Mouse (Mus musculus) cerebellum, postnatal 10 days (tissue): Measurements from ENCODE around the gene Ulk4.

Source experiments
- DNase-seq, 2 experiments: peaks; one replicate each; pipeline ENCODE4 v3.0.0; 2021; ENCODE audit warnings: mixed read lengths in 2 of 2

Gene Ulk4

GRCm38 (mm10) chr9:121277118-121278060, at the start of gene Ulk4:
Gene Ulk4, minus strand, starts transcription at chr9:121277197.
- DNase-seq: peak; percentile 94 to 96

GRCm38 (mm10) chr9:121322034-121322433, 45.0 kb upstream of the Ulk4 start:
- DNase-seq: no peak

DNA sequence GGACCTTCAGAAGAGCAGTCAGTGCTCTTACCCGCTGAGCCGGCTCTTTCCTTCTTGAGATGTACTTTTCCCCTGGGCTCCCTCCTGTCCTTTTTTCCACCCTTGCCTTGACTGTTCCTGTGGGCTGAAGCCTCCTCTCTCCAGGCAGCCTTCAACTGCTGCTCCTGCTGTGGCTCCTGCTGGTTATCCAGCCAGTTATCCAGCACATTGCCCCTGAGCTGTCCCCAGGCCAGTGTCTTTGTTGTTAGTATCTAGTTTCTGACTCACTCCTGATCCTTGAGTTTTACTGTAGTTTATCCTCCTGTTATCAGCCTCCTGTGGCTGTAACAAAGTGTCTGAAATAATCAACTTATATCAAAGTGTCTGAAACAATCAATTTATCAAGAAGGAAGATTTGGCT, 44.1 kb upstream of the Ulk4 start:
- no peak for DNase-seq

DNA sequence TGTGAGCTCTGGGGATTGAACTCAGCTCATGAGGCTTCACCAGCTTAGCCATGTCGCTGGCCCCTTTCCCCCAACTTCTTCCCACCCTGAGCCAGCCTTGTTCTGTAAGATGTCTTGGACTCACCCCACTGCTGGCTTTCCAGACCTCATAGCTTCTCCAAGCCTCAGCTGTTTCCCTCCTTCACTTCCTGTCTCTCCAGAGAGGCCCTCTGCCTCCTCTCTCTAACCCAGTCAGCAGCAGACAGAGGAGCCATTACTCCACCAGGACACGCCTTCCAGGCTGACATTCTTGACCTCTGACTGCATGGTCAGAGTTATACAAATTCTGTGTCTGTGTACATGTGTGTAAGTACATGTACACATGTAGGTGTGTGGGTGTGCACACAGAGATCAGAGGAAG, 43.4 kb upstream of the Ulk4 start:
- no peak for DNase-seq

DNA sequence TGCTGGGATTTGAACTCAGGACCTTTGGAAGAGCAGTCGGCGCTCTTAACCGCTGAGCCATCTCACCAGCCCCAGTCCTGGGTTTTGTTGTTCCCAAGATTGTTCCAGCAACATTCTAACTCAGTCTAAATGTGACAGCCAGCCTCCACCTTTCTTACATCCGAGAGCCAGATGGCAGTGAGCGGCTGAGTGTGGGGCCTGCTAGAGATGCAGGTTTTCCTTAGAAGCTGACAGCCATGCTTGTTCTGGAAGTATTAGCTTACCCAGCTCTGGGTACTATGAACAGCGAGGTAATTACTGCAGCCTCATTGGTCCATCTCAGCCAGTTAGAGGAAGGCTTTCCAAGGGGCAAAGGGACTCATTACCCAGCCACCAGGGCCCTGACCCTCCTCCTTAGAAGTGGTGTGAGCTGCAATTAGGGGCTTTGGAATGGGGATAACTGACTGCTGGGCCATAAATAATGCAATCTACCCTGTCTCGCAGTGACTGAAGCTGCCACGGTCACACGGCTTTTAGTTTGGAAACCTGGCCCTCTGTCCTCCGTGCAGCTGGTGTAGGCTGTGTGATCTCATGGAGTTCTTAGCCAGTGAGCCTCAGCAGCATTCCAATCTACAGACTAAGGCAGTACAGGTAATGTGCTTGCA, 42.4 kb upstream of the Ulk4 start:
- DNase-seq: no peak

GRCm38 (mm10) chr9:121316621-121317405, 39.8 kb upstream of the Ulk4 start:
- peak; percentile 74 to 78 for DNase-seq

DNA sequence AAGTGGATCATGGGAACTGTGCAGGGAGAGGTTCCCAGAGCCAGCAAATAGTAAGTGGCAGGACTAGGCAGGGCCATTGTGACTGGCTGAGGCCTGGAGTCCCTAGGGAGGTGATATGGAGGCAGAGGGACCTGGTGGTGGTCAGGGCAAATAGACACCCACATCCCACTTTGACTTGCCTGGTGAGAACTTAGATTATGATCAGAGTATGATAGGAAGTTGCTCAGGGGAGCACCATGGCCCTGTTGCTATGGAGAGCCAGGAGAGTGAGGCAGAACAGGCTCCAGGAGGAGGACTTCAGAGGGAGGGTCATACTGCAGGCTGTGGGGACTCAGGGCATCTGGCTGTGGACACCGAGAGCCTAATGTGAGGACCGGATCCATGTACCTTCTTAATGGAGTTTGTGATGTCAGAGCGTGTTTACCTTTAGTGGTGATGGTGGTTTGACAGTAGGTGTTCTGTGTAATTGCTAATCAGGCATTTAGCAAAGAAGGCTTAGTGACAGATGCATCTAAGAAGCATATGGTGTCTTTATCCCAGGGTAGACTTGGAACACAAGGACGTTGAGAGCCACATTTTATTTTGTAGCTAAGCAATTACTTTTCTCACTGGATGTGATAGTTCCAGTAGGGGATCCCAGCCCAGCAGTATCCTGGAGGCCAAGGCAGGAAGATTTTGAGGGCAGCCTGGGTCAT, 39.1 kb upstream of the Ulk4 start:
- DNase-seq: no peak

- peak in 1 of 2 experiments; percentile 60 for DNase-seq
These were observed 37.6 kb upstream of the Ulk4 start for GRCm38 (mm10) chr9:121314541-121315152.

DNA sequence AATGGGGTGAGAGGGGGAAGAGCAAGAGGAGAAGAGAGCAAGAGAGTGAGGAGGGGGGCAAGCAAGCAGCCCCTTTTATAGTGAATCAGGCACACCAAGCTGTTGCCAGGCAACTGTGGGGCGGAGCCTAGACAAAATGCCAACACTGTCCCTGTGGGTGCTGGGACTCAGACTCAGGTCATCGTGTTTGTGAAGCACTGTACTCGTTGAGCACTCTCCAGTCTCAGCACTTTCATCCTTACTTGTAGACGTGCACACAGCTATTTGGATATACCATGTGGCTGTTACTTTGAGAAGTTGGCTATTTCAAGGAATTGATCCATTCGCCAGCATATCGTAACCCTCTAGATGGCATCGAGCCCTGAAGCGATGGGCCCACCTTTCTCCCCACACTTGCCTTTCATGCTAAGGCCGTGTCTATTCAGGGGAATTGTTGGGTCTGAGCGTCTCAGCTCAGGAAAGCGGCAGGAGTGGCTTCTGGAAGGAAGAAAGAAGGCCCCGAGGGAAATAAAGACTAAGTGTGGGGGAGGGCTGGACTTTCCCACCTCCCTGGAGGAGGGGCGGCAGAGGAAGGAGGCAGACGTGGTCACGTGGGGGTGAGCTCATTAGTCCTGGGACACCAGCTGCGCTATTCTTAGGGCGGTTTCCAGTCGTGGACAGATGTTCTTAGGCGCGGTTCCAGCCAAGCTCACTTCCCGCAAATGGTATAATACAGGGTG, 36.8 kb upstream of the Ulk4 start:
- DNase-seq: peak; percentile 73 to 77

DNA sequence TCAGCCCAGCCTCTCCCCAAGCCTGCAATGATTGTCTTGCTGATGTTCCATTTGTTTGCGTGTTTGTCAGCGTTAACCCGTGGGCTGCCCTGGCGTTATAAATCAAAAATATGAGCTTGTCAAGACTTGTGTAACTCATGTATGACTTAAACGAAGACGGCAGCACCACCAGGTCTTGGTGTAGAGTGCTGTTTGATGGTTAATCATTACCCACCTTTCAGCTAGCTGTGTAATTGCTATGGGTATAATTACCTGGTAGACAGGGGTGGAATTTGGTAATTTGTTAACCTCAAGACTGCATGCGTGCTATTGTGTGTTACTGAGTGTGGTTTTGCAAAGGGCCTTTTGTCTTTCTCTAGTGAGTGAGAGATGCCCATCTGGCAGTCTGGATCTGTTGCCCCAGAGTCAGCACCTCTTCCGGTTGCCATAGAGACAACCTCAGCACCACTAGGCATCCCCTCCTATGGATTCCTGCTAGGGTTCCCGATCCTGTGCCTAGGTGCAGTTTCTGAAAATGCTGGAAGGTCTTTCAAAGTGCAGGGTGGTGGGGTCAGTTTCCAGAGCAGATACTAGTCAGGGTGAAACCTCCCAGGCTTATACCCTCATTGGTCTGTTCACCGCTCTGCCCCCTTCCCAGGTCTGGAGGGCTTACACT, 35.4 kb upstream of the Ulk4 start:
- no peak for DNase-seq

GRCm38 (mm10) chr9:121311846-121312236, 34.8 kb upstream of the Ulk4 start:
- DNase-seq: peak; percentile 61 to 64

- no peak for DNase-seq
These were observed 33.5 kb upstream of the Ulk4 start for GRCm38 (mm10) chr9:121310501-121310900.

DNA sequence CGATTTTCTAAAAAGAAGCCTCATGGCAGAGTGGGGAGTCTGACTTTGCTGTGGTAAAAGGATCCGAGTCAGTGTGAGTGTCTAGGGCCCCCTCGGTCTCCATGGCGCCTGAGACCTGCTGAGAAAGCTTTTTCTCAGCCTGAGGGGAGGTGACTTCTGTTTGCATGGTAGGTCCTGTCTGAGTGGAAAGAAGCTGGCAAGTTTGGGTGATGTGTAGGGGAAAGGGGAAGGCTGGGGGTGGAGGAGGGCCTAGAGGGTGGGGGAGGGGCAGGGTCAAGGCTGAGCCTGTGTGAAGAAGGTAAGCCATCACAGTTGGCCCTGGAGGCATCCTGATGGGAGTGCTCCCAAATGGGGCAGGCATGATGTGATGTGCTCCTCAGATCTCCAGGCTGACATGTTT, 32.3 kb upstream of the Ulk4 start:
- no peak for DNase-seq

DNA sequence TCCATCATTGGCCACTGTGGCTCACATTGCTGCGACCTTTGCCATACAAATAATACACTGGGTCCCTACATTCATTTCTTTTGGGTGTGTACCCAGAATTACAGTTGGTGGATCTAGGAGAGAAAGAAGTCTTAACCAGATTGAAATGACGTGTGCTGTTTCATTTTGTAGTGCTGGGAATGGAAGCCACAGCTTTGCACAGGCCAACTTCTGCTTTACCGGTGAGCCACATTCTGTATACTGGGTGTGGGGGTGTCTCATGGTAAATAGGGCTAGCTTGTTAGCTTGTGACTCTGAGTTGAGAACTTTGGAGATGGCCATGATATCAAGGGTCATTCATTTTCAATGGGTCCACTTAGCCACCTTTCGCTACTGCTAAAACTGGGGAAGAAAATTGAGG, 28.5 kb upstream of the Ulk4 start:
- no peak for DNase-seq

- DNase-seq: peak; percentile 35 to 54
These were observed 27.5 kb upstream of the Ulk4 start for GRCm38 (mm10) chr9:121304520-121304919.

- no peak for DNase-seq
These were observed 26.8 kb upstream of the Ulk4 start for GRCm38 (mm10) chr9:121303748-121304147.

GRCm38 (mm10) chr9:121303086-121303485, 26.1 kb upstream of the Ulk4 start:
- peak in 1 of 2 experiments; percentile 30 for DNase-seq

GRCm38 (mm10) chr9:121302543-121302942, 25.5 kb upstream of the Ulk4 start:
- DNase-seq: peak in 1 of 2 experiments; percentile 57

DNA sequence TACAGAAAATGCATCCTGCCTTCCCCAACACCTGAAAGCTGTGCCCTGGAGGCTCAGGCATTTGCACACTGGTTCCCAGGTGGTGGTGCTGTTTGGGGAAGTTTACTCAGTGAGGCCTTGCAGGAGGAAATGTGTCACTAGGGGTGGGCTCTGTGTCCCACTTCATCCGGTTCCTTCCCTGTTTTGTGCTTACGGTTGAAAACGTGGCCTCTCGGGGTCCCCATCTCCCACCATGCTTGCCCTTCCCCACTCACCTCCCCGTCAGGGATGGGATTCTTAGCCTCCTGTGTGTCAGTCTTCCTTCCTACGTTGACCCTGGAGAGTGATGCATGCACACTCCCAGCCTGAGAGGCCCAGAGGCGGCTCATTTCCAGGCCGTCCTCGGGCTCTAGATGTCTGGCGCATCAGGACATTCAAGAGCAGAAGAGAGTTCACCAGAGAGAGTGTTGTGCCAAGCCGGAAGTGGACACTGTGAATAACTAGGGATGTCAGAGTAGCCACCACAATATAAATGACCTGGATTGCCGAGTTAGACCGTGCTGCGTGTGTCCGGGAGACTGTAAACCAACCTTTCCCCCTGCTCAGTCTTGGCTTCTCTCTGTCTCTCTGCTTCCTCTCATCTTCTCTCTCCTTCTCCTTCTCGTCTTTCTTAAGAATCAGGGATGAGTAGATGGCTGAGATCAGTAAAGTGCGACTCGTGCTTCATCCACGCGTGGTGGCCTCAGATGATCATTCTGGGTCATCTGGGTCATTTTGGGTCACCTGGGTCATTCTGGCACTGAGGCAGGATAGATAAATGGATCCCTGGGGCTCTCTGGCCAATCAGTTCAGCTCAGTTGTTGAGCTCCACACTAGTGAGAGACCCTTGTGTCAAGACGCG, 24.3 kb upstream of the Ulk4 start:
- DNase-seq: peak in 1 of 2 experiments; percentile 26
